Mouse (Mus musculus) CH12.LX (cell line): ENCODE results near the gene Slc4a1. TPM values are rescaled to one million over a fixed set of nuclear protein-coding genes. Genes with fewer than 3 reads are reported as not detected.

Experiments used
- DNase-seq: peaks from one replicate; pipeline ENCODE4 v3.0.0-alpha.2; 2013; ENCODE audit errors: extremely low read depth
- H3K27ac ChIP-seq: 2 replicates; pipeline ENCODE4 v1.5.1; 2012; ENCODE audit warnings: low read depth, mild to moderate bottlenecking, control low read depth, moderate library complexity; ENCODE audit not compliant: insufficient read depth
- H3K27me3 ChIP-seq: replicated peaks from 2 replicates; pipeline ENCODE3; 2012; ENCODE audit warnings: inconsistent platforms
- H3K36me3 ChIP-seq, 2 experiments: replicated peaks in 1 of 2; 2 replicates each; pipeline versions ENCODE3 to v1.6.1; 2012; ENCODE audit warnings: inconsistent platforms in 1 of 2, low read length in 1 of 2, mild to moderate bottlenecking in 1 of 2, mixed read lengths in 1 of 2, moderate library complexity in 1 of 2; ENCODE audit not compliant: control insufficient read depth in 1 of 2, insufficient read depth in 1 of 2
- H3K4me1 ChIP-seq, 2 experiments: 2 replicates each; pipeline ENCODE4 v1.6.1; 2012; ENCODE audit warnings: inconsistent platforms in 1 of 2, moderate library complexity in 1 of 2; ENCODE audit not compliant: insufficient read depth in 2 of 2, control insufficient read depth in 1 of 2
- H3K4me2 ChIP-seq: 2 replicates; pipeline ENCODE4 v1.6.1; 2012; ENCODE audit warnings: low read depth, mild to moderate bottlenecking, control low read depth; ENCODE audit not compliant: poor library complexity, insufficient read depth, severe bottlenecking
- H3K4me3 ChIP-seq, 3 experiments: fragments of 150-350 bp in 1 of 3; sonication (generic) in 1 of 3; replicated peaks in 1 of 3; 2 replicates each; pipeline versions ENCODE3 to v1.5.1; 2011 to 2012; ENCODE audit warnings: low read depth in 2 of 3, low read length in 2 of 3, mild to moderate bottlenecking in 2 of 3, moderate library complexity in 2 of 3, control low read depth in 1 of 3, improper control_type of control experiment in 1 of 3, inconsistent platforms in 1 of 3, mixed read lengths in 1 of 3; ENCODE audit not compliant: poor library complexity in 1 of 3
- H3K79me2 ChIP-seq: replicated peaks from 2 replicates; pipeline ENCODE4 v1.6.1; 2012; ENCODE audit warnings: mild to moderate bottlenecking, moderate library complexity; ENCODE audit not compliant: control insufficient read depth, poor library complexity, insufficient read depth, severe bottlenecking; ENCODE audit errors: extremely low read depth
- H3K9ac ChIP-seq: 2 replicates; pipeline ENCODE4 v1.6.1; 2012; ENCODE audit warnings: low read depth, mild to moderate bottlenecking, control low read depth, moderate library complexity; ENCODE audit not compliant: insufficient read depth
- H3K9me3 ChIP-seq: replicated peaks from 2 replicates; pipeline ENCODE3; 2012; ENCODE audit warnings: low read length, inconsistent platforms, mixed read lengths
- CHD1 ChIP-seq: IDR thresholded peaks from 2 replicates; pipeline ENCODE4 v1.6.1; 2012; ENCODE audit warnings: low read depth, low read length, improper control_type of control experiment, inconsistent platforms
- CHD2 ChIP-seq: IDR thresholded peaks from 2 replicates; pipeline ENCODE4 v1.6.1; 2011; ENCODE audit warnings: low read length, improper control_type of control experiment
- E2F4 ChIP-seq: IDR thresholded peaks from 2 replicates; pipeline ENCODE4 v1.6.1; 2011; ENCODE audit warnings: low read depth, low read length, improper control_type of control experiment; ENCODE audit not compliant: insufficient replicate concordance
- EP300 ChIP-seq: IDR thresholded peaks from 2 replicates; pipeline ENCODE4 v1.6.1; 2011; ENCODE audit warnings: low read length, improper control_type of control experiment
- ETS1 ChIP-seq: conservative IDR thresholded peaks from 2 replicates; pipeline ENCODE4 v1.6.1; 2012; ENCODE audit warnings: low read depth, mild to moderate bottlenecking, inconsistent platforms, low read length, improper control_type of control experiment, moderate library complexity
- GABPA ChIP-seq: IDR thresholded peaks from 2 replicates; pipeline ENCODE4 v1.6.1; 2012; ENCODE audit warnings: low read depth, low read length, improper control_type of control experiment, inconsistent platforms; ENCODE audit not compliant: insufficient replicate concordance
- IRF4 ChIP-seq: IDR thresholded peaks from 2 replicates; pipeline ENCODE4 v1.6.1; 2014; ENCODE audit warnings: low read depth, mild to moderate bottlenecking, inconsistent platforms, low read length, improper control_type of control experiment
- JUND ChIP-seq: conservative IDR thresholded peaks from 2 replicates; pipeline ENCODE4 v1.6.1; 2011; ENCODE audit warnings: low read depth, low read length, improper control_type of control experiment
- MAZ ChIP-seq: IDR thresholded peaks from 2 replicates; pipeline ENCODE4 v1.6.1; 2012; ENCODE audit warnings: low read depth, mild to moderate bottlenecking, inconsistent platforms, low read length, improper control_type of control experiment, moderate library complexity
- MEF2A ChIP-seq: IDR thresholded peaks from 2 replicates; pipeline ENCODE4 v1.6.1; 2014; ENCODE audit warnings: low read depth, mild to moderate bottlenecking, inconsistent platforms, low read length, improper control_type of control experiment, borderline replicate concordance
- MYC ChIP-seq: IDR thresholded peaks from 2 replicates; pipeline ENCODE4 v1.6.1; 2011; ENCODE audit warnings: low read depth, mild to moderate bottlenecking, improper control_type of control experiment, low read length
- NRF1 ChIP-seq: IDR thresholded peaks from 2 replicates; pipeline ENCODE4 v1.6.1; 2014; ENCODE audit warnings: low read depth, mild to moderate bottlenecking, inconsistent platforms, low read length, improper control_type of control experiment, moderate library complexity
- SMC3 ChIP-seq: IDR thresholded peaks from 2 replicates; pipeline ENCODE4 v1.6.1; 2011; ENCODE audit warnings: low read depth, low read length, improper control_type of control experiment
- TBP ChIP-seq: conservative IDR thresholded peaks from 2 replicates; pipeline ENCODE4 v1.6.1; 2011; ENCODE audit warnings: low read depth, low read length, improper control_type of control experiment
- UBTF ChIP-seq: IDR thresholded peaks from 2 replicates; pipeline ENCODE4 v1.6.1; 2012; ENCODE audit warnings: low read depth, mild to moderate bottlenecking, inconsistent platforms, low read length, improper control_type of control experiment, moderate library complexity
- USF1 ChIP-seq: IDR thresholded peaks from 2 replicates; pipeline ENCODE4 v1.6.1; 2014; ENCODE audit warnings: low read depth, mild to moderate bottlenecking, inconsistent platforms, low read length, improper control_type of control experiment
- ZKSCAN1 ChIP-seq: IDR thresholded peaks from 2 replicates; pipeline ENCODE4 v1.6.1; 2012; ENCODE audit warnings: low read depth, inconsistent platforms, low read length, improper control_type of control experiment, borderline replicate concordance
- ZNF384 ChIP-seq: IDR thresholded peaks from 2 replicates; pipeline ENCODE4 v1.6.1; 2012; ENCODE audit warnings: low read depth, low read length, improper control_type of control experiment, inconsistent platforms
- dilution Hi-C: fragments of 300-500 bp; cut with MboI; formaldehyde crosslinking; loops from 2 replicates; pipeline ENCODE4 v1.14.3; 2020; ENCODE audit warnings: low sequenced_read_pairs; ENCODE audit not compliant: extremely low pct_unique_long_range_greater_than_20kb, extremely low pct_ligation_motif_present
- in situ Hi-C: fragments of 300-500 bp; cut with MboI; formaldehyde crosslinking; loops from 3 replicates; pipeline ENCODE4 v1.14.3; 2019; ENCODE audit warnings: low sequenced_read_pairs, low pct_ligation_motif_present, low pct_unique_long_range_greater_than_20kb, mixed read lengths
- polyA plus RNA-seq: library from polyadenylated mRNA; unstranded; fragments of >175 nt; gene quantifications from 2 replicates; pipeline ENCODE4 v1.2.1, GENCODE M21; 2012; ENCODE audit warnings: low read depth; ENCODE audit not compliant: insufficient read length
- total RNA-seq, 2 experiments: library from RNA; depleted of rRNA; stranded (reverse); fragments of 300-350 nt in 1 of 2; fragments of >200 nt in 1 of 2; gene quantifications; 2 replicates each; pipeline ENCODE4 v1.2.3; 2012 to 2014

Gene Slc4a1
- total and polyA plus RNA-seq, 3 experiments = 0.08 TPM; not detected in 2

- no peak for TF ChIP-seq EP300
- TF ChIP-seq MAZ = no peak
- TF ChIP-seq USF1 = no peak
- TF ChIP-seq CHD2 = no peak
- TF ChIP-seq ZNF384 = no peak
- no peak for TF ChIP-seq CHD1
- no peak for TF ChIP-seq ETS1
- no peak for TF ChIP-seq MEF2A
- TF ChIP-seq IRF4 = no peak
- TF ChIP-seq JUND = no peak
- TF ChIP-seq TBP = no peak
- no peak for TF ChIP-seq ZKSCAN1
- H3K79me2 ChIP-seq = no peaks in the 10 kb centered on the region
- no peak overlapping the region for H3K27ac ChIP-seq
- DNase-seq = no peak
- no peaks in the 10 kb centered on the region for H3K9me3 ChIP-seq
- H3K4me1 ChIP-seq = no peaks in the 10 kb centered on the region
- no peak overlapping the region for H3K9ac ChIP-seq
- in situ Hi-C loops (no loop called here), dilution Hi-C loops (no loop called here)
- peaks cover 47% of the 10 kb centered on the region for H3K27me3 ChIP-seq
- H3K4me3 ChIP-seq = no peak overlapping the region
- H3K4me2 ChIP-seq = no peak overlapping the region
- H3K36me3 ChIP-seq = no peaks in the 10 kb centered on the region
Observed at GRCm38 (mm10) chr11:102327250-102327649, 38.8 kb downstream of the Slc4a1 start.

GRCm38 (mm10) chr11:102323516-102323915 lies 42.5 kb downstream of the Slc4a1 start:
- H3K79me2 ChIP-seq = peaks cover 6% of the 10 kb centered on the region; the same call in 1 of the 2 replicates
- H3K4me1 ChIP-seq = peaks cover 0 to 6% of the 10 kb centered on the region in 2 experiments; a peak in 2 of 4 replicates
- H3K9me3 ChIP-seq = no peaks in the 10 kb centered on the region
- in situ Hi-C loops (loop anchor here (5.0 kb wide), 2 partner anchors 34 to 84 kb away; partner anchors contain the start of gene Slc25a39), dilution Hi-C loops (loop anchor here (25.0 kb wide), 1 partner anchor 89 kb away; the partner anchor contains the start of gene Slc25a39)
- TF ChIP-seq JUND (no peak), E2F4 (no peak), SMC3 (no peak), UBTF (no peak), NRF1 (no peak), MYC (no peak), GABPA (no peak), TBP (no peak)
- H3K4me2 ChIP-seq = no peak overlapping the region
- DNase-seq = no peak
- H3K36me3 ChIP-seq = no peaks in the 10 kb centered on the region
- no peak overlapping the region for H3K9ac ChIP-seq
- H3K27ac ChIP-seq = no peak overlapping the region
- no peak overlapping the region for H3K4me3 ChIP-seq
- peaks cover 36% of the 10 kb centered on the region for H3K27me3 ChIP-seq
